Mouse (Mus musculus) heart, embryonic 15.5 days (tissue): Measurements from ENCODE around the gene Gh. TPM values are rescaled to one million over a fixed set of nuclear protein-coding genes. Genes with fewer than 3 reads are reported as not detected.
"Not testable (repeated sequence)": the region's sequence is repeated elsewhere in the genome, so short reads cannot be mapped to it uniquely, and the experiment has no call there.

Experiments
- ATAC-seq: fragments of 200-750 bp; cut with Nextera tagmentation; replicated peaks from 2 replicates; pipeline ENCODE4 v1.8.0; 2017; ENCODE audit warnings: low read depth, moderate TSS enrichment; ENCODE audit not compliant: insufficient number of reproducible peaks, insufficient read depth, low FRiP score
- H3K27ac ChIP-seq: fragments of 300-500 bp; sonication (generic); 2 replicates; pipeline ENCODE4 v1.5.1; 2015; ENCODE audit warnings: mild to moderate bottlenecking, inconsistent platforms
- H3K27me3 ChIP-seq: fragments of 300-500 bp; sonication (generic); 2 replicates; pipeline ENCODE4 v1.6.1; 2015; ENCODE audit warnings: inconsistent platforms
- H3K36me3 ChIP-seq: fragments of 300-500 bp; sonication (generic); 2 replicates; pipeline ENCODE4 v1.6.1; 2015; ENCODE audit warnings: mild to moderate bottlenecking, inconsistent platforms
- H3K4me1 ChIP-seq: fragments of 300-500 bp; sonication (generic); replicated peaks from 2 replicates; pipeline ENCODE4 v1.6.1; 2015; ENCODE audit warnings: inconsistent platforms
- H3K4me2 ChIP-seq: fragments of 300-500 bp; sonication (generic); 2 replicates; pipeline ENCODE4 v1.6.1; 2015; ENCODE audit warnings: inconsistent platforms, mild to moderate bottlenecking, moderate library complexity
- H3K4me3 ChIP-seq: fragments of 300-500 bp; sonication (generic); 2 replicates; pipeline ENCODE4 v1.5.1; 2015; ENCODE audit warnings: mild to moderate bottlenecking, inconsistent platforms
- H3K9ac ChIP-seq: fragments of 300-500 bp; sonication (generic); 2 replicates; pipeline ENCODE4 v1.6.1; 2015; ENCODE audit warnings: mild to moderate bottlenecking, inconsistent platforms
- H3K9me3 ChIP-seq: fragments of 300-500 bp; sonication (generic); replicated peaks from 2 replicates; pipeline ENCODE4 v1.6.1; 2016; ENCODE audit warnings: inconsistent platforms
- WGBS: fragments of 180-500 bp; shearing (Covaris S2); methylation state at CpG from one replicate; pipeline ENCODE4 v1.1.7; 2015; ENCODE audit warnings: mixed read lengths; 5-methylcytosine and 5-hydroxymethylcytosine counted together
- polyA plus RNA-seq: library from polyadenylated mRNA; unstranded; fragments of >200 nt; fragmentation: Nextera tagmentation; extraction: Ambion mirVana; gene quantifications from 2 replicates; pipeline ENCODE4 v1.2.1, GENCODE M21; 2015

Gh gene
- polyA plus RNA-seq, result not detected in 2 replicates

- WGBS, result 81% methylated on average over 9 of the region's 9 CpGs
- no peaks in the 10 kb centered on the region for H3K4me1 ChIP-seq
- ATAC-seq, result no peak
Observed at GRCm38 (mm10) chr11:106301765-106302164, at the start of gene Gh. Gh (minus strand) TSS chr11:106301865.

GRCm38 (mm10) chr11:106351253-106351652, 49.6 kb upstream of the Gh start:
- Histone ChIP-seq H3K9me3 (no peaks in the 10 kb centered on the region), H3K36me3 (no peaks in the 10 kb centered on the region), H3K4me3 (no peak overlapping the region), H3K9ac (no peak overlapping the region), H3K4me1 (peaks cover 14% of the 10 kb centered on the region), H3K4me2 (no peak overlapping the region), H3K27ac (no peak overlapping the region), H3K27me3 (no peaks in the 10 kb centered on the region)
- 52% methylated on average over 3 of the region's 3 CpGs for WGBS
- no peak for ATAC-seq

More at GRCm38 (mm10) chr11:106301765-106302164, at the start of gene Gh:
- no peak within 1 kb of the TSS for H3K4me3 ChIP-seq
- H3K9me3 ChIP-seq, result no peaks in the 10 kb centered on the region
- no peaks in the 10 kb centered on the region for H3K27me3 ChIP-seq
- H3K9ac ChIP-seq, result no peak within 1 kb of the TSS
- no peaks in the 10 kb centered on the region for H3K36me3 ChIP-seq
- no peak within 1 kb of the TSS for H3K27ac ChIP-seq
- H3K4me2 ChIP-seq, result no peak within 1 kb of the TSS

GRCm38 (mm10) chr11:106350853-106351252, 49.2 kb upstream of the Gh start:
- H3K36me3 ChIP-seq, result no peaks in the 10 kb centered on the region
- H3K4me3 ChIP-seq, result no peak overlapping the region
- H3K27ac ChIP-seq, result no peak overlapping the region
- ATAC-seq, result no peak
- H3K9ac ChIP-seq, result no peak overlapping the region
- WGBS, result 55% methylated on average over 5 of the region's 5 CpGs
- H3K9me3 ChIP-seq, result no peaks in the 10 kb centered on the region
- H3K4me2 ChIP-seq, result no peak overlapping the region
- H3K27me3 ChIP-seq, result no peaks in the 10 kb centered on the region
- H3K4me1 ChIP-seq, result peaks cover 12% of the 10 kb centered on the region

GRCm38 (mm10) chr11:106349772-106350171, 48.1 kb upstream of the Gh start:
- 64% methylated on average over 6 of the region's 6 CpGs for WGBS
- H3K27me3 ChIP-seq, result no peaks in the 10 kb centered on the region
- no peak overlapping the region for H3K27ac ChIP-seq
- H3K36me3 ChIP-seq, result no peaks in the 10 kb centered on the region
- no peak for ATAC-seq
- no peak overlapping the region for H3K9ac ChIP-seq
- 0 out of 2 replicates have a peak, but pooled peaks cover 5% of the 10 kb centered on the region for H3K4me1 ChIP-seq
- no peaks in the 10 kb centered on the region for H3K9me3 ChIP-seq
- H3K4me2 ChIP-seq, result no peak overlapping the region
- H3K4me3 ChIP-seq, result no peak overlapping the region

GRCm38 (mm10) chr11:106344910-106345309, 43.2 kb upstream of the Gh start:
- Histone ChIP-seq H3K4me2 (no peak overlapping the region), H3K27me3 (no peaks in the 10 kb centered on the region), H3K36me3 (no peaks in the 10 kb centered on the region), H3K4me1 (peaks cover 5% of the 10 kb centered on the region; the same call in 1 of the 2 replicates), H3K9me3 (no peaks in the 10 kb centered on the region), H3K27ac (no peak overlapping the region), H3K9ac (no peak overlapping the region), H3K4me3 (no peak overlapping the region)
- no peak for ATAC-seq
- 48% methylated on average over 6 of the region's 6 CpGs for WGBS

- H3K27ac ChIP-seq, result no peak overlapping the region
- H3K9me3 ChIP-seq, result no peaks in the 10 kb centered on the region
- whole genome bisulfite sequencing, result 70% methylated on average over 9 of the region's 9 CpGs
- H3K4me3 ChIP-seq, result no peak overlapping the region
- ATAC-seq, result no peak
- H3K4me2 ChIP-seq, result no peak overlapping the region
- H3K9ac ChIP-seq, result no peak overlapping the region
- H3K4me1 ChIP-seq, result peaks cover 5% of the 10 kb centered on the region; the same call in 1 of the 2 replicates
- no peaks in the 10 kb centered on the region for H3K36me3 ChIP-seq
- H3K27me3 ChIP-seq, result no peaks in the 10 kb centered on the region
Observed at GRCm38 (mm10) chr11:106340990-106341520, 39.4 kb upstream of the Gh start.

- not testable (repeated sequence) for H3K27ac ChIP-seq, H3K9me3 ChIP-seq, H3K4me2 ChIP-seq, H3K36me3 ChIP-seq, H3K9ac ChIP-seq, H3K4me1 ChIP-seq, ATAC-seq, H3K27me3 ChIP-seq, H3K4me3 ChIP-seq
- WGBS, result 82% methylated on average over 4 of the region's 4 CpGs
Observed at GRCm38 (mm10) chr11:106339323-106339722, 37.7 kb upstream of the Gh start.

- WGBS, result 73% methylated on average over 7 of the region's 7 CpGs
Observed at GRCm38 (mm10) chr11:106338870-106339269, 37.2 kb upstream of the Gh start.

GRCm38 (mm10) chr11:106338029-106338428, 36.4 kb upstream of the Gh start:
- H3K4me1 ChIP-seq, result peaks cover 9% of the 10 kb centered on the region
- no peak overlapping the region for H3K27ac ChIP-seq
- H3K36me3 ChIP-seq, result no peaks in the 10 kb centered on the region
- WGBS, result 77% methylated on average over 5 of the region's 5 CpGs
- H3K9me3 ChIP-seq, result no peaks in the 10 kb centered on the region
- no peak overlapping the region for H3K4me2 ChIP-seq
- no peak overlapping the region for H3K4me3 ChIP-seq
- ATAC-seq, result no peak
- no peak overlapping the region for H3K9ac ChIP-seq
- no peaks in the 10 kb centered on the region for H3K27me3 ChIP-seq

More at GRCm38 (mm10) chr11:106338870-106339269, 37.2 kb upstream of the Gh start:
- Histone ChIP-seq H3K9ac (no peak overlapping the region), H3K4me1 (peaks cover 9% of the 10 kb centered on the region), H3K27ac (no peak overlapping the region), H3K27me3 (no peaks in the 10 kb centered on the region), H3K4me3 (no peak overlapping the region), H3K4me2 (no peak overlapping the region), H3K36me3 (no peaks in the 10 kb centered on the region), H3K9me3 (no peaks in the 10 kb centered on the region)
- no peak for ATAC-seq

- no peak overlapping the region for H3K4me3 ChIP-seq
- no peak overlapping the region for H3K27ac ChIP-seq
- no peak overlapping the region for H3K9ac ChIP-seq
- no peak overlapping the region for H3K4me2 ChIP-seq
- no peaks in the 10 kb centered on the region for H3K36me3 ChIP-seq
- peaks cover 24% of the 10 kb centered on the region for H3K4me1 ChIP-seq
- no peaks in the 10 kb centered on the region for H3K27me3 ChIP-seq
- ATAC-seq, result no peak
- no peaks in the 10 kb centered on the region for H3K9me3 ChIP-seq
- 6% methylated on average over 2 of the region's 2 CpGs for WGBS
Observed at GRCm38 (mm10) chr11:106334066-106334465, 32.4 kb upstream of the Gh start.

GRCm38 (mm10) chr11:106332458-106332857, 30.8 kb upstream of the Gh start:
- H3K4me1 ChIP-seq, result peaks cover 33% of the 10 kb centered on the region
- H3K4me3 ChIP-seq, result no peak overlapping the region
- 0 out of 2 replicates have a peak overlapping the region, but pooled peaks have one; percentile 6 for H3K27ac ChIP-seq
- no peaks in the 10 kb centered on the region for H3K9me3 ChIP-seq
- no peak overlapping the region for H3K4me2 ChIP-seq
- no peaks in the 10 kb centered on the region for H3K27me3 ChIP-seq
- no peak overlapping the region for H3K9ac ChIP-seq
- ATAC-seq, result no peak
- H3K36me3 ChIP-seq, result no peaks in the 10 kb centered on the region
- WGBS, result 31% methylated on average over 4 of the region's 4 CpGs

GRCm38 (mm10) chr11:106329682-106330081, 28.0 kb upstream of the Gh start:
- 0 out of 2 replicates have a peak, but pooled peaks have one; percentile 3 for ATAC-seq
- WGBS, result 40% methylated on average over 7 of the region's 7 CpGs
- H3K27ac ChIP-seq, result peak overlapping the region; percentile 75

More at GRCm38 (mm10) chr11:106329682-106330081, 28.0 kb upstream of the Gh start:
- Histone ChIP-seq H3K27me3 (no peaks in the 10 kb centered on the region), H3K9me3 (no peaks in the 10 kb centered on the region), H3K4me3 (no peak overlapping the region), H3K36me3 (no peaks in the 10 kb centered on the region), H3K4me2 (peak overlapping the region; percentile 14; the same call in 1 of the 2 replicates), H3K9ac (no peak overlapping the region), H3K4me1 (peaks cover 33% of the 10 kb centered on the region)
